Mouse (Mus musculus) midbrain, embryonic 14.5 days (tissue): ENCODE results near the gene Pvalb. TPM values are rescaled to one million over a fixed set of nuclear protein-coding genes. Genes with fewer than 3 reads are reported as not detected.

ENCODE experiments used
- ATAC-seq: fragments of 200-750 bp; cut with Nextera tagmentation; 2 replicates; pipeline ENCODE4 v1.8.0; 2017; ENCODE audit warnings: moderate number of reproducible peaks, moderate library complexity; ENCODE audit not compliant: low FRiP score, low TSS enrichment
- DNase-seq: peaks from one replicate; pipeline ENCODE4 v3.0.0-alpha.2; 2015
- H3K27ac ChIP-seq: fragments of 300-500 bp; sonication (generic); replicated peaks from 2 replicates; pipeline ENCODE4 v1.5.1; 2014; ENCODE audit warnings: mild to moderate bottlenecking, low read depth, low read length, moderate library complexity
- H3K27me3 ChIP-seq: fragments of 300-500 bp; sonication (generic); 2 replicates; pipeline ENCODE4 v1.6.1; 2014; ENCODE audit warnings: low read length, control low read depth, mixed read lengths; ENCODE audit not compliant: control insufficient read depth, insufficient read depth
- H3K36me3 ChIP-seq: fragments of 300-500 bp; sonication (generic); 2 replicates; pipeline ENCODE4 v1.6.1; 2014; ENCODE audit warnings: low read length, control low read depth; ENCODE audit not compliant: control insufficient read depth, insufficient read depth
- H3K4me1 ChIP-seq: fragments of 300-500 bp; sonication (generic); 2 replicates; pipeline ENCODE4 v1.6.1; 2014; ENCODE audit warnings: mild to moderate bottlenecking, antibody characterized with exemption, low read length, control low read depth; ENCODE audit not compliant: control insufficient read depth, insufficient read depth
- H3K4me2 ChIP-seq: fragments of 300-500 bp; sonication (generic); 2 replicates; pipeline ENCODE4 v1.6.1; 2014; ENCODE audit warnings: mild to moderate bottlenecking, low read length, moderate library complexity
- H3K4me3 ChIP-seq: fragments of 300-500 bp; sonication (generic); replicated peaks from 2 replicates; pipeline ENCODE4 v1.5.1; 2014; ENCODE audit warnings: low read depth, low read length
- H3K9ac ChIP-seq: fragments of 300-500 bp; sonication (generic); replicated peaks from 2 replicates; pipeline ENCODE4 v1.6.1; 2014; ENCODE audit warnings: mild to moderate bottlenecking, low read length, moderate library complexity
- H3K9me3 ChIP-seq: fragments of 300-500 bp; sonication (generic); 2 replicates; pipeline ENCODE4 v1.6.1; 2016; ENCODE audit warnings: low read length, control low read depth, mixed read lengths; ENCODE audit not compliant: control insufficient read depth
- WGBS: fragments of 180-500 bp; shearing (Covaris S2); extraction: QIAGEN DNeasy Blood & Tissue Kit; methylation state at CpG from one replicate; pipeline ENCODE4 v1.1.7; 2014; 5-methylcytosine and 5-hydroxymethylcytosine counted together
- polyA plus RNA-seq: library from polyadenylated mRNA; unstranded; fragments of >200 nt; fragmentation: Nextera tagmentation; extraction: Ambion mirVana; gene quantifications from 2 replicates; pipeline ENCODE4 v1.2.1, GENCODE M21; 2014

The Pvalb gene
- polyA plus RNA-seq, 1 experiment from 2014 or later = 7.2 TPM

- Histone ChIP-seq H3K9ac (no peak overlapping the region), H3K9me3 (no peaks in the 10 kb centered on the region), H3K27ac (no peak overlapping the region), H3K27me3 (peaks cover 2% of the 10 kb centered on the region; the same call in 1 of the 2 replicates), H3K36me3 (no peaks in the 10 kb centered on the region), H3K4me2 (no peak overlapping the region), H3K4me1 (no peaks in the 10 kb centered on the region), H3K4me3 (no peak overlapping the region)
- DNase-seq (no peak), ATAC-seq (no peak)
- WGBS = 84% methylated on average over 4 of the region's 4 CpGs
Observed at GRCm38 (mm10) chr15:78210203-78210602, 4.0 kb upstream of the Pvalb start.

- Histone ChIP-seq H3K9ac (no peak overlapping the region), H3K27me3 (peaks cover 31% of the 10 kb centered on the region), H3K4me1 (peaks cover 5% of the 10 kb centered on the region; the same call in 1 of the 2 replicates), H3K36me3 (no peaks in the 10 kb centered on the region), H3K4me3 (no peak overlapping the region), H3K27ac (no peak overlapping the region), H3K9me3 (no peaks in the 10 kb centered on the region), H3K4me2 (no peak overlapping the region)
- DNase-seq (peak; percentile 68), ATAC-seq (no peak)
- 44% methylated on average over 3 of the region's 3 CpGs for WGBS
Observed at GRCm38 (mm10) chr15:78205192-78205591, 1.0 kb downstream of the Pvalb start.

GRCm38 (mm10) chr15:78204053-78204847, 1.9 kb downstream of the Pvalb start:
- Histone ChIP-seq H3K9ac (peak overlapping the region; percentile 54), H3K4me3 (peak overlapping the region; percentile 31), H3K9me3 (no peaks in the 10 kb centered on the region), H3K27ac (no peak overlapping the region), H3K4me2 (peak overlapping the region; percentile 68), H3K27me3 (peaks cover 31% of the 10 kb centered on the region), H3K36me3 (no peaks in the 10 kb centered on the region), H3K4me1 (peaks cover 5% of the 10 kb centered on the region; the same call in 1 of the 2 replicates)
- DNase-seq (peak; percentile 89), ATAC-seq (peak; percentile 46; the same call in 1 of the 2 replicates)
- 2% methylated on average over 41 of the region's 41 CpGs for WGBS

- Histone ChIP-seq H3K4me3 (no peak overlapping the region), H3K4me1 (no peaks in the 10 kb centered on the region), H3K27me3 (no peaks in the 10 kb centered on the region), H3K9ac (no peak overlapping the region), H3K9me3 (no peaks in the 10 kb centered on the region), H3K27ac (no peak overlapping the region), H3K36me3 (no peaks in the 10 kb centered on the region), H3K4me2 (no peak overlapping the region)
- ATAC-seq (no peak), DNase-seq (no peak)
- WGBS = 85% methylated on average over 28 of the region's 28 CpGs
Observed at GRCm38 (mm10) chr15:78195096-78195880, 10.9 kb downstream of the Pvalb start.

- WGBS = 72% methylated on average over 3 of the region's 3 CpGs
- H3K9me3 ChIP-seq = no peaks in the 10 kb centered on the region
- no peaks in the 10 kb centered on the region for H3K36me3 ChIP-seq
- H3K4me2 ChIP-seq = no peak overlapping the region
- no peaks in the 10 kb centered on the region for H3K27me3 ChIP-seq
- no peak overlapping the region for H3K4me3 ChIP-seq
- H3K9ac ChIP-seq = no peak overlapping the region
- DNase-seq = no peak
- H3K4me1 ChIP-seq = no peaks in the 10 kb centered on the region
- H3K27ac ChIP-seq = no peak overlapping the region
- ATAC-seq = no peak
Observed at GRCm38 (mm10) chr15:78194320-78194719, 11.9 kb downstream of the Pvalb start.

- no peaks in the 10 kb centered on the region for H3K4me1 ChIP-seq
- H3K36me3 ChIP-seq = no peaks in the 10 kb centered on the region
- H3K9me3 ChIP-seq = no peaks in the 10 kb centered on the region
- ATAC-seq (no peak), DNase-seq (no peak)
- 93% methylated on average over 7 of the region's 7 CpGs for WGBS
- no peak overlapping the region for H3K4me3 ChIP-seq
- H3K27ac ChIP-seq = no peak overlapping the region
- H3K9ac ChIP-seq = no peak overlapping the region
- no peaks in the 10 kb centered on the region for H3K27me3 ChIP-seq
- H3K4me2 ChIP-seq = no peak overlapping the region
Observed at GRCm38 (mm10) chr15:78189636-78190035, 16.6 kb downstream of the Pvalb start.

- WGBS = 70% methylated on average over 3 of the region's 3 CpGs
- Histone ChIP-seq H3K4me3 (no peak overlapping the region), H3K36me3 (no peaks in the 10 kb centered on the region), H3K27ac (no peak overlapping the region), H3K9ac (no peak overlapping the region), H3K27me3 (no peaks in the 10 kb centered on the region), H3K4me1 (no peaks in the 10 kb centered on the region), H3K9me3 (no peaks in the 10 kb centered on the region), H3K4me2 (no peak overlapping the region)
- ATAC-seq (no peak), DNase-seq (no peak)
Observed at GRCm38 (mm10) chr15:78188546-78188945, 17.7 kb downstream of the Pvalb start.

GRCm38 (mm10) chr15:78186906-78187305, 19.3 kb downstream of the Pvalb start:
- Histone ChIP-seq H3K9ac (no peak overlapping the region), H3K4me1 (peaks cover 6% of the 10 kb centered on the region), H3K9me3 (no peaks in the 10 kb centered on the region), H3K36me3 (no peaks in the 10 kb centered on the region), H3K27me3 (no peaks in the 10 kb centered on the region), H3K27ac (no peak overlapping the region), H3K4me2 (no peak overlapping the region), H3K4me3 (no peak overlapping the region)
- DNase-seq = no peak
- WGBS = 69% methylated on average over 5 of the region's 5 CpGs
- no peak for ATAC-seq
